Mouse (Mus musculus): ENCODE data around the gene Mrpl24. TPM values are rescaled to one million over a fixed set of nuclear protein-coding genes. Genes with fewer than 3 reads are reported as not detected.
"Not testable (repeated sequence)": the region's sequence is repeated elsewhere in the genome, so short reads cannot be mapped to it uniquely, and the experiment has no call there.

Mrpl24 gene
- 78.4 and 83.6 TPM in 2 replicates for polyA plus RNA-seq (2014; fragmentation: Nextera tagmentation; extraction: Ambion mirVana)

DNA sequence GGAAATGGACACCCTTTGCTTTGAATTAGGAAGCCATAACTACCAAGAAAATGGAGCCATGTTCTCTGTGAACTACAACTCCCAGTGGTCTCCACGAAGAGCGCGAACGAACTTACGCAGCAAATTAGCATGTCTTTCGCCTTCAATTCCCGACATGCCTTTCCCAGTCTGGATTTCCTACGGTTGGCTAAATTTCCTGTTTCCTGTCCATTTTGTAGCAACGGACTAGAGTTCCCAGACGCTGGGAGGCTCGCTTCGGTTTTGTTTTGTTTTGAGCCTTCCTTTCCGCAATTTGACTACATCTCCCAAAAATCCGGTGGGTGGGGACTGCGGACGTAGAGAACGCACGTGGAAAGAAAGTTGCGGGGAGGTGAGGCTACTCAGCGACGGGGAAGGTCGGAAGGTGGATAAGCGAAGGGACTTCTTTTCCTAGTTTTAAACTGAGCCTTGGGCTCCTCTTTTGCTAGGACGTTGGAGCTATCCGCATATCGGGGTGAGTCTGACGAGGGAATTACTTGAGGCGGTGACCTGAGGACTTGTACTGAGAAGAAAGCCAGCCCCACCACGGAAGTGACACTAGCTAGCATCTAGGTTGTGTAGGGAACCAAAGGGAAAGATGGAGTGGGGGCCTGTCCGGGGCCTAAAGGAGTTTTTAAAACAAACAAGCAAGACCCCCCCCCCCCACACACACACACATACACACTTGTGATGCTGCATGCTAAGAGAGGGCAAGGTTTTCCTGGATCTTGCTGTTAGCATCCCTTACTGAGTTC lies at the start of gene Mrpl24:
Gene Mrpl24 (plus strand): TSS at position 171 of the 773 bp plus-strand sequence.
- peaks cover 6% of the 10 kb centered on the region for H3K36me3 ChIP-seq (ENCODE audit: control insufficient read depth, insufficient read depth, low read length)

DNA sequence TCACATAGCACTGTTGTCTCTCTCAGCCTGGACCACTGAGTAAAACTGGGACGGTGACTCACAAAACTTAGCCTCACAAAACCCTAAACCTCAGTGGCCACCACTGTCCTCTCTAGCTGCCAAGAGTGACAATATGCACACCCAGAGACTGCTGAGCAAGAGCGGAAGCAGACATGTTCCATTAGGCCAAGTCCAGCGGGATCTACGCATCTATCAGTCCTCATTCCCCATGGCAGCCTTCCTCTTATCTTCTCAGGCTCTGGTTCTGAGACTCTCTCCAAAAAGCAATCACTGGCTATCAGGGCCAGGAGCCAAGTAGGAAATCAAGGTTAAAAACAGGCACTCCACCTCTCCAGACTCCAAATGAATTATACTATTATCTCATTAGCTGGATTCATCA lies 41.6 kb upstream of the Mrpl24 start:
- H3K4me3 ChIP-seq (ENCODE audit: low read depth, low read length) = no peak overlapping the region
- no peak overlapping the region for H3K9ac ChIP-seq (ENCODE audit: low read depth, low read length)
- no peak for DNase-seq (ENCODE audit: low spot score)
- no peaks in the 10 kb centered on the region for H3K36me3 ChIP-seq (ENCODE audit: control insufficient read depth, insufficient read depth, low read length)
- H3K27ac ChIP-seq (ENCODE audit: low read depth, low read length) = no peak overlapping the region
- whole genome bisulfite sequencing = 97% methylated on average over 4 of the region's 4 CpGs
- H3K9me3 ChIP-seq (ENCODE audit: control insufficient read depth, low read length) = no peaks in the 10 kb centered on the region
- no peaks in the 10 kb centered on the region for H3K27me3 ChIP-seq (ENCODE audit: control insufficient read depth, insufficient read depth, low read length)
- no peak for ATAC-seq (ENCODE audit: low FRiP score)
- H3K4me2 ChIP-seq (replicated peaks; ENCODE audit: low read depth, low read length) = no peak overlapping the region
- H3K4me1 ChIP-seq (replicated peaks; ENCODE audit: control insufficient read depth, insufficient read depth, low read length) = no peaks in the 10 kb centered on the region

More for the DNA sequence above, at the start of gene Mrpl24:
- H3K27ac ChIP-seq (ENCODE audit: low read depth, low read length) = peak within 1 kb of the TSS; percentile 48
- no peaks in the 10 kb centered on the region for H3K4me1 ChIP-seq (replicated peaks; ENCODE audit: control insufficient read depth, insufficient read depth, low read length)
- under 1% methylated on average over 30 of the region's 30 CpGs for WGBS
- peak within 1 kb of the TSS; percentile 65 for H3K4me3 ChIP-seq (ENCODE audit: low read depth, low read length)
- H3K9me3 ChIP-seq (ENCODE audit: control insufficient read depth, low read length) = no peaks in the 10 kb centered on the region
- H3K4me2 ChIP-seq (replicated peaks; ENCODE audit: low read depth, low read length) = peak within 1 kb of the TSS; percentile 69
- DNase-seq (ENCODE audit: low spot score) (peak; percentile 81), ATAC-seq (ENCODE audit: low FRiP score) (peak; percentile 80)
- H3K9ac ChIP-seq (ENCODE audit: low read depth, low read length) = peak within 1 kb of the TSS; percentile 72
- H3K27me3 ChIP-seq (ENCODE audit: control insufficient read depth, insufficient read depth, low read length) = no peaks in the 10 kb centered on the region

DNA sequence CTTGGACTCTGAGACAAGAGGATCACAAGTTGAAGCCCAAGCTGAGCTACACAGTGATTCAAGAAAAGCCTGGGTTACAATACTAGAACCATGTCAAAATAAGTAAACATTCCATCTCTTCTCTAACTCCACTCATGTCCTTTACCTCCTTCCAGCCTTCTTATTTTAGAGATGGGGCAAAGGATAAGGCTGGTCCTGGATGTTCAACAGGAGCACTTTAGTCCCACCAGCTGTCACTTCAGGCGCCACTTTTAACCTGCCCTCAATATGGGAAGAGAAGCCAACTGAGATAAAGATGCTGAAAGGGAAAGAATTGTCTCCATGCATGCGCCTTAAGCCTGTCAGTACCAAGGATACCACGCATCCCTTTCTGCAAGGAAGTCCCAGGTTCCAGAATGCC lies 35.0 kb upstream of the Mrpl24 start:
- H3K27me3 ChIP-seq (ENCODE audit: control insufficient read depth, insufficient read depth, low read length) = no peaks in the 10 kb centered on the region
- peak overlapping the region; percentile 92 for H3K4me2 ChIP-seq (replicated peaks; ENCODE audit: low read depth, low read length)
- H3K4me1 ChIP-seq (replicated peaks; ENCODE audit: control insufficient read depth, insufficient read depth, low read length) = peaks cover 6% of the 10 kb centered on the region
- H3K9me3 ChIP-seq (ENCODE audit: control insufficient read depth, low read length) = no peaks in the 10 kb centered on the region
- peak overlapping the region; percentile 95 for H3K4me3 ChIP-seq (ENCODE audit: low read depth, low read length)
- DNase-seq (ENCODE audit: low spot score) (no peak), ATAC-seq (ENCODE audit: low FRiP score) (no peak)
- WGBS = 1% methylated on average over 3 of the region's 3 CpGs
- no peaks in the 10 kb centered on the region for H3K36me3 ChIP-seq (ENCODE audit: control insufficient read depth, insufficient read depth, low read length)
- no peak overlapping the region for H3K27ac ChIP-seq (ENCODE audit: low read depth, low read length)
- peak overlapping the region; percentile 94 for H3K9ac ChIP-seq (ENCODE audit: low read depth, low read length)

DNA sequence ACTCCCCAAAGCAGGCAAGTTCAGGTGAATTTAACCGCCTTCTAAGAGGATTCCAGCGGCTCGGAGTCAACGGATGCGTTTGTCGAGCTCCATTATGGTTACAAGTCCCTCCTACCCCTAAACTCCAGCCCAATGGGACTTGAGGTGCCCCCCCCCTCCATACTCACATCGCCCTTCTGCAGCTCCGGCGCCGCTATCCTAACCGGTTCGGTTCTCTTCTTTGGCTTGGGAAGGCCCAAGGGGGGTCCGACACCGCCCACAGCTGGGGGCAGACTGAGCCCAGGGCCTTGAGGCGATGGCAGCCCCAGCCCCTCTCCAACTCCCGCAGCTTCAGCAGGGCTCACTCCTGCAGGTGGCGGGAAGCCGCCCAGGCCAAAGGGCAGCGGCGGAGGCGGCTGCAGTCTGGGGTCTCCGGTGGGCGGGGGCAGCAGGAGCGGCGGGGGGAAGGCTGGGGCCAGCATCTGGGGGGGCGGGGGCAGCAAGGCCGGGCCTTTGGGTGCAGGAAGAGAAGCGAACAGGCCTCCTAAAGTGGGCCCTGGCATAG lies 34.5 kb upstream of the Mrpl24 start:
- DNase-seq (ENCODE audit: low spot score) = peak; percentile 49
- no peaks in the 10 kb centered on the region for H3K36me3 ChIP-seq (ENCODE audit: control insufficient read depth, insufficient read depth, low read length)
- no peaks in the 10 kb centered on the region for H3K9me3 ChIP-seq (ENCODE audit: control insufficient read depth, low read length)
- no peaks in the 10 kb centered on the region for H3K27me3 ChIP-seq (ENCODE audit: control insufficient read depth, insufficient read depth, low read length)
- peak; percentile 39 for ATAC-seq (ENCODE audit: low FRiP score)
- H3K4me3 ChIP-seq (ENCODE audit: low read depth, low read length) = peak overlapping the region; percentile 95
- peak overlapping the region; percentile 76 for H3K27ac ChIP-seq (ENCODE audit: low read depth, low read length)
- WGBS = under 1% methylated on average over 18 of the region's 28 CpGs
- H3K4me2 ChIP-seq (replicated peaks; ENCODE audit: low read depth, low read length) = peak overlapping the region; percentile 92
- H3K9ac ChIP-seq (ENCODE audit: low read depth, low read length) = peak overlapping the region; percentile 94
- peaks cover 6% of the 10 kb centered on the region for H3K4me1 ChIP-seq (replicated peaks; ENCODE audit: control insufficient read depth, insufficient read depth, low read length)

DNA sequence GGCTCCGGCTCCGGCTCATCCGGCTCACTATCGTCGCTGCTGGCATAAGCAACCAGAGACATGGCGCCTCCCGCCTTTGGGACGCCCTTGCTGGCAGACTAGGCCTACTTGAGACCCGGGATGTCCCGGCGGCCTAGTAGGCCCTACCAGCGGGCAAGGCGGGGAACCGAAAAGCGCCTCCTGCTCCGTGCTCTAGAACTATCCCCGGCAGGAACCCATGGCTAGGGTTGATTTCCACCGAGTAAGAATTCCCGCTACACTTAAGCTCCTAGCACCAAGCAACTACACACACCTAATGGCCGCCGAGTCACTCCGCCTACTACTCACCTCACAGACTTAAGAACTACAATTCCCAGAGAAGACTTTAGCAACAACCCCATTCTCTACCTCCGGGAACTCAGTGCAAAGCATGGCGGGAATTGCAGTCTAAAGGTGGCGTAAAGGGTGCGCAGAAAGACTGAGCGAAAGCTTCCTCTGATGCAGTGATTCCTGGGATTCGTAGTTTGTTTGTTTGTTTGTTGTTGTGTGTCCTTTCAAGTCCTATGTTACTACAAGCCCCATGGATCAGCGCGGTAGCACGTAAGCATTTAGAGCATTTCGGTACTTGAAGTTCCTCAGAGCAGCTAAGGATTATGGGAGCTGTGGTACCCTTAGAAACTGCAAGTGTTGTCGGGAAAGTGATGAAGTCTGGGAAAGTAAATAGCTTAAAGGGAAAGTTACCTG lies 33.9 kb upstream of the Mrpl24 start, which contains the start of gene Prcc:
Gene Prcc (minus strand): TSS at position 328 of the 723 bp plus-strand sequence.
- Histone ChIP-seq H3K9me3 (ENCODE audit: control insufficient read depth, low read length) (no peaks in the 10 kb centered on the region), H3K4me2 (replicated peaks; ENCODE audit: low read depth, low read length) (peak within 1 kb of the TSS; percentile 92), H3K27ac (ENCODE audit: low read depth, low read length) (peak within 1 kb of the TSS; percentile 76), H3K9ac (ENCODE audit: low read depth, low read length) (peak within 1 kb of the TSS; percentile 94), H3K36me3 (ENCODE audit: control insufficient read depth, insufficient read depth, low read length) (no peaks in the 10 kb centered on the region), H3K4me1 (replicated peaks; ENCODE audit: control insufficient read depth, insufficient read depth, low read length) (peaks cover 6% of the 10 kb centered on the region), H3K27me3 (ENCODE audit: control insufficient read depth, insufficient read depth, low read length) (no peaks in the 10 kb centered on the region), H3K4me3 (ENCODE audit: low read depth, low read length) (peak within 1 kb of the TSS; percentile 95)
- peak; percentile 98 for ATAC-seq (ENCODE audit: low FRiP score)
- DNase-seq (ENCODE audit: low spot score) = peak; percentile 93
- under 1% methylated on average over 33 of the region's 33 CpGs for WGBS

DNA sequence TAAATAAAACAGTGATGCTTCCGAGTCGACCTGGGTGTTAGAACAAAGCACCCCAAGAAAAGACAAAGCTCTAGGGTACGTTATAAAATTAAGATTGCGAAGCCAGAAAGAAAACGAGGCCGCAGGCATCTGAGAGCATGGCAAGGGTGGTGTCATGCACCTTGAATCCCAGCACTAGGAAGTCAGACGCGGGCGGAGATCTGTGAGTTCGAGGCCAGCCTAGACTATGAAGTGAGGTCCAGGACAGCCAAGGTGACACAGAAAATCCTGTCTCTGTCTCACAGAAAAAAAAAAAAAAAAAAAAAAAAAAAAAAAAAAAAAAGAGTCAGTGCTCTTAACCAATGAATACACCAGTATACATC lies 33.3 kb upstream of the Mrpl24 start:
- Histone ChIP-seq H3K4me1 (replicated peaks; ENCODE audit: control insufficient read depth, insufficient read depth, low read length) (peaks cover 6% of the 10 kb centered on the region), H3K27ac (ENCODE audit: low read depth, low read length) (no peak overlapping the region), H3K9me3 (ENCODE audit: control insufficient read depth, low read length) (no peaks in the 10 kb centered on the region), H3K9ac (ENCODE audit: low read depth, low read length) (peak overlapping the region; percentile 34; the same call in 1 of the 2 replicates), H3K27me3 (ENCODE audit: control insufficient read depth, insufficient read depth, low read length) (no peaks in the 10 kb centered on the region), H3K4me2 (replicated peaks; ENCODE audit: low read depth, low read length) (peak overlapping the region; percentile 35), H3K36me3 (ENCODE audit: control insufficient read depth, insufficient read depth, low read length) (no peaks in the 10 kb centered on the region), H3K4me3 (ENCODE audit: low read depth, low read length) (peak overlapping the region; percentile 95)
- WGBS = 11% methylated on average over 10 of the region's 10 CpGs
- DNase-seq (ENCODE audit: low spot score) (no peak), ATAC-seq (ENCODE audit: low FRiP score) (no peak; the same call in 1 of the 2 replicates)

DNA sequence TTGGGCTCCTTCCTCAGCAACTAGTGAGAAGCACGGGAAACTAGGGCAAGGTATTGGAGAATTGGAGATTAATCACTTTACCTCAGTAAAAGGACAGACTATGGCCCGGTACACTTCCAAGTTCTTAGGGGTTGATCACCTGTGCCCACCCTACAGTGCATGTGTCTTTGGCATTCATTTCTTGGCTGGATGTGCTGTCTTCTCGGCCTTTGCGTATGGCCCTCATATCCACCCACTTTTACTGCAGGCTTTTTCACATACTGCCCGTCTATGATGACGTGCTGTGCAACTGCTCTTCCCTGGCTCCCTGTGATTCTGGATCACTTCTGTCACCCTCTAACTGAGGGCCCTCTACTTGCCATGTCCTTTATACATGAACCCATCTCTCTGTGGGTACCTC lies 32.9 kb upstream of the Mrpl24 start:
- Histone ChIP-seq H3K27ac (ENCODE audit: low read depth, low read length) (no peak overlapping the region), H3K36me3 (ENCODE audit: control insufficient read depth, insufficient read depth, low read length) (no peaks in the 10 kb centered on the region), H3K27me3 (ENCODE audit: control insufficient read depth, insufficient read depth, low read length) (no peaks in the 10 kb centered on the region), H3K4me2 (replicated peaks; ENCODE audit: low read depth, low read length) (no peak overlapping the region), H3K4me1 (replicated peaks; ENCODE audit: control insufficient read depth, insufficient read depth, low read length) (peaks cover 6% of the 10 kb centered on the region), H3K9ac (ENCODE audit: low read depth, low read length) (no peak overlapping the region; the same call in 1 of the 2 replicates), H3K9me3 (ENCODE audit: control insufficient read depth, low read length) (no peaks in the 10 kb centered on the region), H3K4me3 (ENCODE audit: low read depth, low read length) (no peak overlapping the region)
- DNase-seq (ENCODE audit: low spot score) = peak; percentile 6
- no peak for ATAC-seq (ENCODE audit: low FRiP score)
- WGBS = 88% methylated on average over 6 of the region's 6 CpGs

DNA sequence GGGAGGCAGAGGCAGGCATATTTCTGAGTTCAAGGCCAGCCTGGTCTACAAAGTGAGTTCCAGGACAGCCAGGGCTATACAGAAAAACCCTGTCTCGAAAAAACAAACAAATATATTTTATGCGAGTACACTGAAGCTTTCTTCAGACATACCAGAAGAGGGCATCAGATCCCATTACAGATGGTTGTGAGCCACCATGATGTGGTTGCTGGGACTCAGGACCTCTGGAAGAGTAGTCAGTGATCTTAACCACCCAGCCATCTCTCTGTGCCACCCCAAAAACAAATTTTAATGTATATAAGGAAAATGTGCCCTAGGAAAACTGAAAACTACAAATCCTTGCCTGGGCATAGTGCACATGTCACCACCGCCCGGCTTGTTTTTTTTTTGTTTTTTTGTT lies 31.9 kb upstream of the Mrpl24 start:
- DNase-seq (ENCODE audit: low spot score); H3K27me3 ChIP-seq (ENCODE audit: control insufficient read depth, insufficient read depth, low read length); H3K4me3 ChIP-seq (ENCODE audit: low read depth, low read length); H3K4me1 ChIP-seq (replicated peaks; ENCODE audit: control insufficient read depth, insufficient read depth, low read length); ATAC-seq (ENCODE audit: low FRiP score); H3K4me2 ChIP-seq (replicated peaks; ENCODE audit: low read depth, low read length); H3K9ac ChIP-seq (ENCODE audit: low read depth, low read length); H3K9me3 ChIP-seq (ENCODE audit: control insufficient read depth, low read length); H3K27ac ChIP-seq (ENCODE audit: low read depth, low read length); H3K36me3 ChIP-seq (ENCODE audit: control insufficient read depth, insufficient read depth, low read length): not testable (repeated sequence)
- 85% methylated on average over 4 of the region's 4 CpGs for WGBS
